Mouse (Mus musculus): ENCODE results near the gene Rel. TPM values are rescaled to one million over a fixed set of nuclear protein-coding genes. Genes with fewer than 3 reads are reported as not detected.
"Not testable (repeated sequence)": the region's sequence is repeated elsewhere in the genome, so short reads cannot be mapped to it uniquely, and the experiment has no call there.

The Rel gene
- polyA plus RNA-seq, 1 experiment from 2014 or later, result 0.68 TPM

- H3K36me3 ChIP-seq (ENCODE audit: control insufficient read depth, insufficient read depth), result no peaks in the 10 kb centered on the region
- H3K27me3 ChIP-seq (ENCODE audit: control insufficient read depth, insufficient read depth, low read depth, low read length), result no peaks in the 10 kb centered on the region
- WGBS (ENCODE audit: insufficient replicate concordance), result 37% methylated on average over 3 of the region's 3 CpGs
- H3K4me1 ChIP-seq (ENCODE audit: control insufficient read depth, low read depth, low read length), result no peaks in the 10 kb centered on the region
- H3K4me2 ChIP-seq (ENCODE audit: low read depth, low read length), result no peak overlapping the region
- H3K4me3 ChIP-seq (ENCODE audit: low read depth, low read length), result no peak overlapping the region
- H3K9ac ChIP-seq (ENCODE audit: low read depth, low read length), result no peak overlapping the region
- no peaks in the 10 kb centered on the region for H3K9me3 ChIP-seq (replicated peaks; ENCODE audit: control insufficient read depth, low read length)
- H3K27ac ChIP-seq (ENCODE audit: low read length), result no peak overlapping the region
- ATAC-seq (ENCODE audit: low read depth), result no peak
Measured at GRCm38 (mm10) chr11:23782038-23782437, 11.3 kb upstream of the Rel start.

DNA sequence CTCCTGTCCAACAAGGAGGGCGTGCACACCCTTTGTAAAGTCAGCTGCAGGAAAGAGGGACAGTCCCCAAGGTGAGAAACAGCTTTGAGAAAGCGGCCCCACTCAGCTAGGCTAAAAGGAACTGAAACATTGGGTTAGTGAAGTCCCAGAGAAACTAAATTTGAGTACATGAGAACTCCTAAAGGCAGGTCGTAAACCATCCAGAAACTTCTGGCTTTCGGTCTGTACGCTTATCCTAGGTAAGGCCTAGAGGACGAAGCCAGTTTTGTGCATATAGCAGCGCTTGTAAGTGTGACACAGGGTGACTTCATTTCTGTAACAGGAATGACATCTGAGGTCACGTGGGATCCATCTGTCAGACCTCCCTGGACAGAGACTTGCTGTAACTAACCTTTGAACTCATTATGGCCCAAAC lies 8.0 kb upstream of the Rel start:
- Histone ChIP-seq H3K4me2 (ENCODE audit: low read depth, low read length) (no peak overlapping the region), H3K4me3 (ENCODE audit: low read depth, low read length) (no peak overlapping the region), H3K9ac (ENCODE audit: low read depth, low read length) (no peak overlapping the region), H3K27me3 (ENCODE audit: control insufficient read depth, insufficient read depth, low read depth, low read length) (no peaks in the 10 kb centered on the region), H3K27ac (ENCODE audit: low read length) (no peak overlapping the region), H3K36me3 (ENCODE audit: control insufficient read depth, insufficient read depth) (no peaks in the 10 kb centered on the region), H3K9me3 (replicated peaks; ENCODE audit: control insufficient read depth, low read length) (no peaks in the 10 kb centered on the region), H3K4me1 (ENCODE audit: control insufficient read depth, low read depth, low read length) (no peaks in the 10 kb centered on the region)
- ATAC-seq (ENCODE audit: low read depth), result no peak
- 69% methylated on average over 8 of the region's 8 CpGs for WGBS (ENCODE audit: insufficient replicate concordance)

GRCm38 (mm10) chr11:23772471-23772870 lies 1.7 kb upstream of the Rel start:
- 20% methylated on average over 1 of the region's 1 CpGs for WGBS (ENCODE audit: insufficient replicate concordance)
- Histone ChIP-seq H3K36me3 (ENCODE audit: control insufficient read depth, insufficient read depth) (no peaks in the 10 kb centered on the region), H3K9ac (ENCODE audit: low read depth, low read length) (no peak overlapping the region), H3K9me3 (replicated peaks; ENCODE audit: control insufficient read depth, low read length) (no peaks in the 10 kb centered on the region), H3K4me3 (ENCODE audit: low read depth, low read length) (no peak overlapping the region), H3K27me3 (ENCODE audit: control insufficient read depth, insufficient read depth, low read depth, low read length) (peaks cover 25% of the 10 kb centered on the region), H3K27ac (ENCODE audit: low read length) (no peak overlapping the region), H3K4me2 (ENCODE audit: low read depth, low read length) (no peak overlapping the region), H3K4me1 (ENCODE audit: control insufficient read depth, low read depth, low read length) (peaks cover 2% of the 10 kb centered on the region)
- ATAC-seq (ENCODE audit: low read depth), result no peak

DNA sequence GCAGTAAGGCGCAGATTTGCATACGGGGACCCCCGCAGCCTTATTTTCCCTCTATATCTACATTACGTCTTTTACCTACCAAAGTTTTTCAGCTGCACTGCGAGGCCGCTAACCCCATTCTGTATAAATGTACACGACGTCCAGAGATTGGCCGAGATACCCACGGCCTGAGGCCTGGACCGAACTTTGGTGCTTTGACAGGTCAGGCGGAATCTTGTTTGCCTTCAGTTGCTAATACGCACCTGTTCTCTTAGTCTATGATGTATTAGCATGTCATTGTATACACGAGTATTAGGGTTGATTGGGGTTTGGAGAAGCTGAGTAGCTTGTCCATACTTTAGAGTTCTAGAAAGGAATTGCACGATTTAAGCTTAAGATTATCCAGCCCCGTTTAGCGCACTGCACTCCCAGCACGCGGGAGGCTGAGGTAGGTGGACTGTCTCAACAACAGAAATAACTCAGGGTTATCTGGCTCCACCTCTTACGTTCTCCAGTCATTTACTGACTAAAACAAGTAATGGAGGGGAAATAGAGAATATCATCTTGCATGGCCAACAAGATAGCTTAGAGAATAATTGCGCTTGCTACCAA lies 832 bp upstream of the Rel start:
- Histone ChIP-seq H3K36me3 (ENCODE audit: control insufficient read depth, insufficient read depth) (no peaks in the 10 kb centered on the region), H3K27me3 (ENCODE audit: control insufficient read depth, insufficient read depth, low read depth, low read length) (peaks cover 25% of the 10 kb centered on the region), H3K9ac (ENCODE audit: low read depth, low read length) (peak overlapping the region; percentile 59), H3K4me2 (ENCODE audit: low read depth, low read length) (peak overlapping the region; percentile 81), H3K4me1 (ENCODE audit: control insufficient read depth, low read depth, low read length) (peaks cover 2% of the 10 kb centered on the region), H3K4me3 (ENCODE audit: low read depth, low read length) (peak overlapping the region; percentile 69), H3K9me3 (replicated peaks; ENCODE audit: control insufficient read depth, low read length) (no peaks in the 10 kb centered on the region), H3K27ac (ENCODE audit: low read length) (peak overlapping the region; percentile 86)
- peak; percentile 20 for ATAC-seq (ENCODE audit: low read depth)
- WGBS (ENCODE audit: insufficient replicate concordance), result 8% methylated on average over 21 of the region's 21 CpGs

DNA sequence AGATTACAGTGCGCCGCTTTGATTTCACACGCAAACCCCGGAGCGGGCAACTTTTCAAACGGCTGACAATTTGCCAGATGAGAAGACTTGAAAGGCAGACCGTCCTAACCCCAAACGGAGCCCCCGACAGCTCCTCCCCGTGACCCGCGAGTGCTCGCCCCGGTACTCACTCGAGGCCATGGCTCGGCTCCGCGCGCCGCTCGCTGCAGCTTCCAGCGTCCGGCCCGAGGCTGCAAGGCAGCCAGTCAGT lies 335 bp downstream of the Rel start:
- ATAC-seq (ENCODE audit: low read depth), result no peak
- peaks cover 25% of the 10 kb centered on the region for H3K27me3 ChIP-seq (ENCODE audit: control insufficient read depth, insufficient read depth, low read depth, low read length)
- H3K9me3 ChIP-seq (replicated peaks; ENCODE audit: control insufficient read depth, low read length), result no peaks in the 10 kb centered on the region
- H3K4me1 ChIP-seq (ENCODE audit: control insufficient read depth, low read depth, low read length), result peaks cover 2% of the 10 kb centered on the region
- peak overlapping the region; percentile 68 for H3K9ac ChIP-seq (ENCODE audit: low read depth, low read length)
- H3K4me2 ChIP-seq (ENCODE audit: low read depth, low read length), result peak overlapping the region; percentile 81
- WGBS (ENCODE audit: insufficient replicate concordance), result under 1% methylated on average over 24 of the region's 24 CpGs
- H3K27ac ChIP-seq (ENCODE audit: low read length), result peak overlapping the region; percentile 86
- peak overlapping the region; percentile 69 for H3K4me3 ChIP-seq (ENCODE audit: low read depth, low read length)
- H3K36me3 ChIP-seq (ENCODE audit: control insufficient read depth, insufficient read depth), result no peaks in the 10 kb centered on the region

DNA sequence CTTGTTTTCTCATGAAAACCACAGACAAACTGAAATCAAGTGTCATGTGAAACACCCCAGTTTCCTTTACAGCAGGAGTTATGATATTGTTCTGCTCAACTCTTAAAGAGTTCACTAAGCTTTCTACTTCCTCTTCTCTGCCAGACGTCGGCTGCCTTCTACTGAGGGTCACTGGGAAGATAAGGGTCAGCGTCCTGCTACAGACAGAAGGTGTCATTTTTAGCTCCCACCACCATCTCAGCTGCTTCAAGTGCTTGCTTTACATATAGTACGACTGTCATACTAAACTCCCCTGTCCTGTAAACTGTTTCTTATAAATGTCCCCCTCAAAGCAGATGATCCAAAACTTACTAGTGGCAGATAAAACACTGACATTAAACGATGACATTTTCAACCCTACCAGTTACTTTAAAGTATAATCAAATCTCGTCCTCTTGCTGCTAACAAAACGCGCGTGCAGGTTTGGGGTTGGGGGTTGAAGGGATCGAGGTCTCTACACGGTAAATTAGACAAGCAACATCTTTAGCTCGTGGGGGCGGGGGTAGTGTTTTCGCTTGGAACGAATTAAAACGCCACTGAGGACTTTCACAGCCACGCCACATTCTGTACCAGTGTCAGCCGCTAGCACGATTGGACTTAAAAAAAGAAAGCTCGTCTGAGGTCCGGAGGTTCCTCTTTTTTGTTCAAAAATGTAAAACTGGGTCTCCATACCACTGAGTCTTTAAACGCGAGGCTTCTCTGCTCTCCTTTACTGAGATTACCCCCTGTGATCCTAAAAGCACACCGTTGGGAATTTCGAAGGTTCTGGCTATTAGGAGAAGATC lies 872 bp downstream of the Rel start:
- ATAC-seq (ENCODE audit: low read depth), result no peak
- WGBS (ENCODE audit: insufficient replicate concordance), result under 1% methylated on average over 25 of the region's 25 CpGs
- no peaks in the 10 kb centered on the region for H3K9me3 ChIP-seq (replicated peaks; ENCODE audit: control insufficient read depth, low read length)
- peak overlapping the region; percentile 68 for H3K9ac ChIP-seq (ENCODE audit: low read depth, low read length)
- H3K4me3 ChIP-seq (ENCODE audit: low read depth, low read length), result peak overlapping the region; percentile 69
- H3K27ac ChIP-seq (ENCODE audit: low read length), result peak overlapping the region; percentile 86
- peaks cover 2% of the 10 kb centered on the region for H3K4me1 ChIP-seq (ENCODE audit: control insufficient read depth, low read depth, low read length)
- no peaks in the 10 kb centered on the region for H3K36me3 ChIP-seq (ENCODE audit: control insufficient read depth, insufficient read depth)
- H3K27me3 ChIP-seq (ENCODE audit: control insufficient read depth, insufficient read depth, low read depth, low read length), result peaks cover 25% of the 10 kb centered on the region
- H3K4me2 ChIP-seq (ENCODE audit: low read depth, low read length), result peak overlapping the region; percentile 81

- ATAC-seq (ENCODE audit: low read depth), result no peak
- no peaks in the 10 kb centered on the region for H3K36me3 ChIP-seq (ENCODE audit: control insufficient read depth, insufficient read depth)
- no peak overlapping the region for H3K4me3 ChIP-seq (ENCODE audit: low read depth, low read length)
- H3K27me3 ChIP-seq (ENCODE audit: control insufficient read depth, insufficient read depth, low read depth, low read length), result peaks cover 25% of the 10 kb centered on the region
- H3K4me1 ChIP-seq (ENCODE audit: control insufficient read depth, low read depth, low read length), result peaks cover 2% of the 10 kb centered on the region
- H3K4me2 ChIP-seq (ENCODE audit: low read depth, low read length), result no peak overlapping the region
- H3K9me3 ChIP-seq (replicated peaks; ENCODE audit: control insufficient read depth, low read length), result no peaks in the 10 kb centered on the region
- H3K27ac ChIP-seq (ENCODE audit: low read length), result no peak overlapping the region
- H3K9ac ChIP-seq (ENCODE audit: low read depth, low read length), result no peak overlapping the region
Measured at GRCm38 (mm10) chr11:23769033-23769432, 1.7 kb downstream of the Rel start.

DNA sequence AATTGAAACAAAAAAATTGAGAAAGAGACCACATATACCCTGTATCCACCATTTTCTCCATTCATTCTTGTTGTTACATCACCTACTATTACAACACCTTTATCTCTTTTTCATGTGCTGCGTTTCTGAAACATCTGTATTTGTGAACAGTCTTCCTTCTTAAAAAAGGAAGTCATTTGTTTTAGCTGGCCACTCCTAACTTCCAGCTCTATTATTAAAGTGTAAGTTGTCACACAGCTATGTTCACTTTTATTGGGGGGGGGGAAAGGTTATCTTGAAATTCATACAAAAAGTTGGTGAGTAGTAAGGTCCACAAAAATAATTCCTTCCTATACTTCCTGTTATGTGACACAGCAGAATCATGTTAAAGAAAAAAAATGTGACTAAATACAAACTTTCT lies 2.8 kb downstream of the Rel start:
- peaks cover 2% of the 10 kb centered on the region for H3K4me1 ChIP-seq (ENCODE audit: control insufficient read depth, low read depth, low read length)
- H3K4me2 ChIP-seq (ENCODE audit: low read depth, low read length), result no peak overlapping the region
- H3K9me3 ChIP-seq (replicated peaks; ENCODE audit: control insufficient read depth, low read length), result no peaks in the 10 kb centered on the region
- H3K36me3 ChIP-seq (ENCODE audit: control insufficient read depth, insufficient read depth), result no peaks in the 10 kb centered on the region
- ATAC-seq (ENCODE audit: low read depth), result no peak
- H3K27me3 ChIP-seq (ENCODE audit: control insufficient read depth, insufficient read depth, low read depth, low read length), result peaks cover 25% of the 10 kb centered on the region
- WGBS (ENCODE audit: insufficient replicate concordance), result 7% methylated on average over 1 of the region's 1 CpGs
- no peak overlapping the region for H3K9ac ChIP-seq (ENCODE audit: low read depth, low read length)
- H3K27ac ChIP-seq (ENCODE audit: low read length), result no peak overlapping the region
- no peak overlapping the region for H3K4me3 ChIP-seq (ENCODE audit: low read depth, low read length)

- peaks cover 25% of the 10 kb centered on the region for H3K27me3 ChIP-seq (ENCODE audit: control insufficient read depth, insufficient read depth, low read depth, low read length)
- H3K4me3 ChIP-seq (ENCODE audit: low read depth, low read length); H3K4me1 ChIP-seq (ENCODE audit: control insufficient read depth, low read depth, low read length); H3K9me3 ChIP-seq (replicated peaks; ENCODE audit: control insufficient read depth, low read length); ATAC-seq (ENCODE audit: low read depth); H3K9ac ChIP-seq (ENCODE audit: low read depth, low read length); H3K27ac ChIP-seq (ENCODE audit: low read length); H3K4me2 ChIP-seq (ENCODE audit: low read depth, low read length); H3K36me3 ChIP-seq (ENCODE audit: control insufficient read depth, insufficient read depth): not testable (repeated sequence)
- 65% methylated on average over 4 of the region's 5 CpGs for WGBS (ENCODE audit: insufficient replicate concordance)
Measured at GRCm38 (mm10) chr11:23767369-23767768, 3.4 kb downstream of the Rel start.
